19 mouse cellular contexts compared by ENCODE assay signal in genomic region chr7:141304537-141304936, GRCm38 (mm10). TPM values are rescaled to one million over a fixed set of nuclear protein-coding genes. Genes with fewer than 3 reads are reported as not detected.
"Had no signal": no experiment of that assay in that cellular context is flagged by ENCODE, and none has a peak within 500 bp of the region (broad histone marks: within the 10 kb centered on the region; RNA-seq: fewer than 3 reads in every experiment).

No protein-coding gene starts in this region.

- H3K9ac ChIP-seq: neural tube, embryonic 13.5 days; neural tube, embryonic 15.5 days; stomach, embryonic 15.5 days had no signal

- DNase-seq: retina, postnatal 1 day; right cerebral cortex, adult 18-20 months; right cerebral cortex, postnatal 14 days; right cerebral cortex, postnatal 25 days; right cerebral cortex, postnatal 4 days; spleen, adult 18-20 months; thymus, adult 18-20 months; thymus, adult 2 months; thymus, postnatal 14 days; thymus, postnatal 25 days; thymus, postnatal 36 days; thymus, postnatal 4 days had no signal

- H3K4me3 ChIP-seq: neural tube, embryonic 13.5 days; neural tube, embryonic 15.5 days; stomach, embryonic 15.5 days had no signal

- H3K27me3 ChIP-seq: neural tube, embryonic 13.5 days; neural tube, embryonic 15.5 days; stomach, embryonic 15.5 days had no signal

- H3K4me2 ChIP-seq: neural tube, embryonic 13.5 days; neural tube, embryonic 15.5 days; stomach, embryonic 15.5 days had no signal

- H3K4me1 ChIP-seq: neural tube, embryonic 13.5 days; neural tube, embryonic 15.5 days; stomach, embryonic 15.5 days had no signal

- H3K27ac ChIP-seq: neural tube, embryonic 13.5 days; neural tube, embryonic 15.5 days; stomach, embryonic 15.5 days; stomach, postnatal 0 days had no signal

- H3K9me3 ChIP-seq: neural tube, embryonic 13.5 days; neural tube, embryonic 15.5 days; stomach, embryonic 15.5 days had no signal

RNA-seq across cellular contexts. Expression of gene Drd4, which starts 12.7 kb away (rescaled TPM):
- total RNA-seq: neutrophil, adult 5-6 weeks had no signal

RNA-seq across cellular contexts. Expression of gene Sct, which starts 25.6 kb away (rescaled TPM):
- total RNA-seq: neutrophil, adult 5-6 weeks had no signal

RNA-seq across cellular contexts. Expression of gene Cdhr5, which starts 28.0 kb away (rescaled TPM):
- total RNA-seq: neutrophil, adult 5-6 weeks had no signal
- polyA plus RNA-seq: neural tube, embryonic 13.5 days; neural tube, embryonic 14.5 days; neural tube, embryonic 15.5 days; urinary bladder, adult 2 months had no signal
